Mouse (Mus musculus) C2C12 (cell line): ENCODE measurements around the gene Tbxas1. TPM values are rescaled to one million over a fixed set of nuclear protein-coding genes. Genes with fewer than 3 reads are reported as not detected.

ENCODE experiments used
- H3K27me3 ChIP-seq: one replicate; pipeline ENCODE4 v1.6.1; 2011; ENCODE audit not compliant: control insufficient read depth, insufficient read depth, insufficient read length
- H3K36me3 ChIP-seq: one replicate; pipeline ENCODE4 v1.6.1; 2011; ENCODE audit not compliant: control insufficient read depth, insufficient read depth
- H3K4me3 ChIP-seq: one replicate; pipeline ENCODE4 v1.5.1; 2011; ENCODE audit warnings: mild to moderate bottlenecking, control low read depth; ENCODE audit not compliant: poor library complexity, insufficient read depth, severe bottlenecking
- H3K79me2 ChIP-seq: one replicate; pipeline ENCODE4 v1.6.1; 2011; ENCODE audit not compliant: control insufficient read depth, insufficient read depth
- H3K79me3 ChIP-seq: one replicate; pipeline ENCODE4 v1.6.1; 2011; ENCODE audit warnings: low read depth, control low read depth
- H3ac ChIP-seq: one replicate; pipeline ENCODE3; 2011; ENCODE audit warnings: low read depth; ENCODE audit not compliant: control insufficient read depth, insufficient read length
- CEBPB ChIP-seq: IDR thresholded peaks from one replicate; pipeline ENCODE4 v1.6.1; 2011; ENCODE audit warnings: low read depth, mild to moderate bottlenecking, control low read depth, moderate library complexity
- CTCF ChIP-seq: IDR thresholded peaks from one replicate; pipeline ENCODE4 v1.5.1; 2011; ENCODE audit not compliant: control insufficient read depth, insufficient read depth, insufficient read length
- FOSL1 ChIP-seq: IDR thresholded peaks from one replicate; pipeline ENCODE4 v1.8.0; 2011; ENCODE audit warnings: mild to moderate bottlenecking, low read length; ENCODE audit not compliant: poor library complexity, insufficient read depth, severe bottlenecking
- MAX ChIP-seq: IDR thresholded peaks from one replicate; pipeline ENCODE4 v1.6.1; 2011; ENCODE audit warnings: mild to moderate bottlenecking, control low read depth
- MYOD1 ChIP-seq: IDR thresholded peaks from one replicate; pipeline ENCODE4 v1.6.1; 2011; ENCODE audit warnings: low read depth; ENCODE audit not compliant: control insufficient read depth, insufficient read length
- MYOG ChIP-seq: IDR thresholded peaks from one replicate; pipeline ENCODE4 v1.6.1; 2011; ENCODE audit not compliant: control insufficient read depth, insufficient read length; ENCODE audit errors: extremely low read depth
- USF1 ChIP-seq: IDR thresholded peaks from one replicate; pipeline ENCODE4 v1.6.1; 2011; ENCODE audit warnings: low read depth, mild to moderate bottlenecking, control low read depth, moderate library complexity
- polyA plus RNA-seq: library from polyadenylated mRNA; unstranded; fragments of >200 nt; fragmentation: generic; extraction: Trizol; gene quantifications from one replicate; pipeline ENCODE4 v1.2.1, GENCODE M21; 2012; ENCODE audit warnings: missing spikeins

The Tbxas1 gene
- polyA plus RNA-seq, 1 experiment: 0.06 TPM

- Histone ChIP-seq H3K4me3 (peak overlapping the region; percentile 73), H3ac (peak overlapping the region; percentile 70), H3K36me3 (peaks cover 9% of the 10 kb centered on the region), H3K27me3 (no peaks in the 10 kb centered on the region), H3K79me3 (peaks cover 38% of the 10 kb centered on the region), H3K79me2 (peaks cover 68% of the 10 kb centered on the region)
- no peak for TF ChIP-seq MAX
- no peak for TF ChIP-seq FOSL1
- TF ChIP-seq USF1: no peak
- no peak for TF ChIP-seq CTCF
- TF ChIP-seq MYOD1: no peak
- no peak for TF ChIP-seq CEBPB
Observed at GRCm38 (mm10) chr6:38874035-38874434, 1.2 kb upstream of the Tbxas1 start.

GRCm38 (mm10) chr6:38874565-38875257 lies 493 bp upstream of the Tbxas1 start:
- Histone ChIP-seq H3ac (peak overlapping the region; percentile 81), H3K4me3 (peak overlapping the region; percentile 73), H3K36me3 (peaks cover 9% of the 10 kb centered on the region), H3K79me3 (peaks cover 35% of the 10 kb centered on the region), H3K79me2 (peaks cover 61% of the 10 kb centered on the region), H3K27me3 (no peaks in the 10 kb centered on the region)
- TF ChIP-seq CTCF: no peak
- TF ChIP-seq FOSL1: no peak
- no peak for TF ChIP-seq MAX
- TF ChIP-seq MYOD1: no peak
- TF ChIP-seq MYOG: no peak
- TF ChIP-seq CEBPB: no peak
- no peak for TF ChIP-seq USF1

- Histone ChIP-seq H3K27me3 (no peaks in the 10 kb centered on the region), H3K79me2 (peaks cover 45% of the 10 kb centered on the region), H3K36me3 (no peaks in the 10 kb centered on the region), H3ac (peak within 1 kb of the TSS; percentile 81), H3K4me3 (peak within 1 kb of the TSS; percentile 73), H3K79me3 (peaks cover 30% of the 10 kb centered on the region)
- TF ChIP-seq MYOD1: no peak
- TF ChIP-seq MAX: no peak
- no peak for TF ChIP-seq USF1
- no peak for TF ChIP-seq MYOG
- no peak for TF ChIP-seq FOSL1
- no peak for TF ChIP-seq CEBPB
- no peak for TF ChIP-seq CTCF
Observed at GRCm38 (mm10) chr6:38876071-38876911, 1.1 kb downstream of the Tbxas1 start, which contains the start of gene Hipk2. TSS of gene Hipk2 (minus strand) at chr6:38876165.

- no peaks in the 10 kb centered on the region for H3K36me3 ChIP-seq
- no peaks in the 10 kb centered on the region for H3K27me3 ChIP-seq
- no peak overlapping the region for H3K4me3 ChIP-seq
- TF ChIP-seq MYOD1 (no peak), MAX (no peak), FOSL1 (no peak), CEBPB (no peak), CTCF (no peak), MYOG (no peak), USF1 (no peak)
- peaks cover 18% of the 10 kb centered on the region for H3K79me3 ChIP-seq
- H3ac ChIP-seq: no peak overlapping the region
- peaks cover 31% of the 10 kb centered on the region for H3K79me2 ChIP-seq
Observed at GRCm38 (mm10) chr6:38877674-38878073, 2.5 kb downstream of the Tbxas1 start.

- Histone ChIP-seq H3K36me3 (no peaks in the 10 kb centered on the region), H3K79me2 (no peaks in the 10 kb centered on the region), H3K27me3 (no peaks in the 10 kb centered on the region), H3ac (no peak overlapping the region), H3K79me3 (no peaks in the 10 kb centered on the region), H3K4me3 (no peak overlapping the region)
- TF ChIP-seq USF1 (no peak), CEBPB (no peak), MAX (no peak), MYOG (no peak), FOSL1 (no peak), MYOD1 (no peak), CTCF (no peak)
Observed at GRCm38 (mm10) chr6:38881468-38881867, 6.3 kb downstream of the Tbxas1 start.
